Mouse (Mus musculus): ENCODE measurements around the gene 1500009L16Rik.
A peak's percentile ranks its signal among the peaks of the same experiment; 100 is the strongest.

1500009L16Rik gene

GRCm38 (mm10) chr10:83763891-83764290 is 41.2 kb downstream of the 1500009L16Rik start:
- DNase-seq: no peak

GRCm38 (mm10) chr10:83766882-83767281 is 44.2 kb downstream of the 1500009L16Rik start:
- DNase-seq: no peak

GRCm38 (mm10) chr10:83776272-83776878 is 53.7 kb downstream of the 1500009L16Rik start:
- DNase-seq: peak; percentile 80 to 83

GRCm38 (mm10) chr10:83777253-83777652 is 54.6 kb downstream of the 1500009L16Rik start:
- no peak for DNase-seq

- no peak for DNase-seq
These were observed 59.2 kb downstream of the 1500009L16Rik start for GRCm38 (mm10) chr10:83781854-83782253.

GRCm38 (mm10) chr10:83782371-83783120 is 59.9 kb downstream of the 1500009L16Rik start:
- peak; percentile 86 to 87 for DNase-seq

- peak; percentile 39 to 66 for DNase-seq
These were observed 62.3 kb downstream of the 1500009L16Rik start for GRCm38 (mm10) chr10:83785003-83785402.

GRCm38 (mm10) chr10:83785627-83786392 is 63.1 kb downstream of the 1500009L16Rik start:
- no peak for DNase-seq

- no peak for DNase-seq
These were observed 72.4 kb downstream of the 1500009L16Rik start for GRCm38 (mm10) chr10:83795088-83795487.

GRCm38 (mm10) chr10:83795500-83795899 is 72.8 kb downstream of the 1500009L16Rik start:
- no peak for DNase-seq

GRCm38 (mm10) chr10:83804021-83804420 is 81.4 kb downstream of the 1500009L16Rik start:
- DNase-seq: no peak

GRCm38 (mm10) chr10:83805201-83805718 is 82.6 kb downstream of the 1500009L16Rik start:
- DNase-seq: peak in 1 of 2 experiments; percentile 16

- DNase-seq: peak in 1 of 2 experiments; percentile 30
These were observed 84.6 kb downstream of the 1500009L16Rik start for GRCm38 (mm10) chr10:83807251-83807650.
